Mouse (Mus musculus): ENCODE results near the gene Gxylt1. TPM values are rescaled to one million over a fixed set of nuclear protein-coding genes. Genes with fewer than 3 reads are reported as not detected.
"Not testable (repeated sequence)": the region's sequence is repeated elsewhere in the genome, so short reads cannot be mapped to it uniquely, and the experiment has no call there.

The Gxylt1 gene
- polyA plus RNA-seq, 1 experiment from 2014 or later, result 16.6 TPM

- H3K4me1 ChIP-seq, result peaks cover 6% of the 10 kb centered on the region; the same call in 1 of the 2 replicates
- no peaks in the 10 kb centered on the region for H3K9me3 ChIP-seq
- 88% methylated on average over 5 of the region's 5 CpGs for WGBS
- H3K27ac ChIP-seq (replicated peaks), result no peak overlapping the region
- ATAC-seq (ENCODE audit: low FRiP score, low read depth), result no peak
- H3K4me2 ChIP-seq (replicated peaks), result no peak overlapping the region
- H3K36me3 ChIP-seq, result peaks cover 17% of the 10 kb centered on the region
- H3K4me3 ChIP-seq, result no peak overlapping the region
- H3K9ac ChIP-seq (replicated peaks), result no peak overlapping the region
- H3K27me3 ChIP-seq, result no peaks in the 10 kb centered on the region
These were observed 12.7 kb downstream of the Gxylt1 start for GRCm38 (mm10) chr15:93262274-93262673.

- Histone ChIP-seq H3K4me3 (no peak overlapping the region), H3K4me1 (no peaks in the 10 kb centered on the region), H3K9ac (replicated peaks) (no peak overlapping the region), H3K27me3 (no peaks in the 10 kb centered on the region), H3K9me3 (no peaks in the 10 kb centered on the region), H3K4me2 (replicated peaks) (no peak overlapping the region), H3K36me3 (peaks cover 32% of the 10 kb centered on the region), H3K27ac (replicated peaks) (no peak overlapping the region)
- 83% methylated on average over 8 of the region's 8 CpGs for WGBS
- no peak for ATAC-seq (ENCODE audit: low FRiP score, low read depth)
These were observed 15.0 kb downstream of the Gxylt1 start for GRCm38 (mm10) chr15:93259933-93260332.

- Histone ChIP-seq H3K4me1 (no peaks in the 10 kb centered on the region), H3K9me3 (no peaks in the 10 kb centered on the region), H3K27ac (replicated peaks) (no peak overlapping the region), H3K9ac (replicated peaks) (no peak overlapping the region), H3K27me3 (no peaks in the 10 kb centered on the region), H3K36me3 (peaks cover 33% of the 10 kb centered on the region), H3K4me2 (replicated peaks) (no peak overlapping the region), H3K4me3 (no peak overlapping the region)
- 79% methylated on average over 10 of the region's 10 CpGs for WGBS
- ATAC-seq (ENCODE audit: low FRiP score, low read depth), result no peak
These were observed 19.7 kb downstream of the Gxylt1 start for GRCm38 (mm10) chr15:93255295-93255694.

GRCm38 (mm10) chr15:93253172-93253571, 21.8 kb downstream of the Gxylt1 start:
- Histone ChIP-seq H3K27me3 (no peaks in the 10 kb centered on the region), H3K36me3 (peaks cover 36% of the 10 kb centered on the region), H3K4me1 (no peaks in the 10 kb centered on the region), H3K9ac (replicated peaks) (no peak overlapping the region), H3K27ac (replicated peaks) (no peak overlapping the region), H3K9me3 (no peaks in the 10 kb centered on the region), H3K4me3 (no peak overlapping the region), H3K4me2 (replicated peaks) (no peak overlapping the region)
- WGBS, result 86% methylated on average over 8 of the region's 8 CpGs
- ATAC-seq (ENCODE audit: low FRiP score, low read depth), result no peak

DNA sequence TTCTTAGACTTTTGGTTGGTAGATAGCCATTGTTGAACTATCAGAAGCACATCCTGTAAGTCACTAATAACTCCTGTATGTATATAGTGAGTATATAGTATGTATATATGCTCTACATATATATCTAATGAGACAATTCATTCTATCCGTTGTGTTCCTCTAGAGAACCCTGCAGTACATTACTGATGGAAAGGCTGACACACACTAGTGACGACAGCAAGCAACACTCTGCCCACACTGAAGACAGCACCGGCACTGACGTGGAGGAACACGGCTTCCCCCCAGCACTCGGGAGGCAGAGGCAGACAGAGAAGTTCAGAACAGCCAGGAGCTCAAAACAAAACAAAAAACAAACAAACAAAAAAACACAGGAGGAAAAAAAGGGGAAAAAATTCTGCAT, 22.6 kb downstream of the Gxylt1 start:
- Histone ChIP-seq H3K9me3 (no peaks in the 10 kb centered on the region), H3K4me2 (replicated peaks) (no peak overlapping the region), H3K27ac (replicated peaks) (no peak overlapping the region), H3K9ac (replicated peaks) (no peak overlapping the region), H3K27me3 (no peaks in the 10 kb centered on the region), H3K36me3 (peaks cover 34% of the 10 kb centered on the region), H3K4me1 (no peaks in the 10 kb centered on the region), H3K4me3 (no peak overlapping the region)
- 96% methylated on average over 6 of the region's 6 CpGs for WGBS
- ATAC-seq (ENCODE audit: low FRiP score, low read depth), result no peak

DNA sequence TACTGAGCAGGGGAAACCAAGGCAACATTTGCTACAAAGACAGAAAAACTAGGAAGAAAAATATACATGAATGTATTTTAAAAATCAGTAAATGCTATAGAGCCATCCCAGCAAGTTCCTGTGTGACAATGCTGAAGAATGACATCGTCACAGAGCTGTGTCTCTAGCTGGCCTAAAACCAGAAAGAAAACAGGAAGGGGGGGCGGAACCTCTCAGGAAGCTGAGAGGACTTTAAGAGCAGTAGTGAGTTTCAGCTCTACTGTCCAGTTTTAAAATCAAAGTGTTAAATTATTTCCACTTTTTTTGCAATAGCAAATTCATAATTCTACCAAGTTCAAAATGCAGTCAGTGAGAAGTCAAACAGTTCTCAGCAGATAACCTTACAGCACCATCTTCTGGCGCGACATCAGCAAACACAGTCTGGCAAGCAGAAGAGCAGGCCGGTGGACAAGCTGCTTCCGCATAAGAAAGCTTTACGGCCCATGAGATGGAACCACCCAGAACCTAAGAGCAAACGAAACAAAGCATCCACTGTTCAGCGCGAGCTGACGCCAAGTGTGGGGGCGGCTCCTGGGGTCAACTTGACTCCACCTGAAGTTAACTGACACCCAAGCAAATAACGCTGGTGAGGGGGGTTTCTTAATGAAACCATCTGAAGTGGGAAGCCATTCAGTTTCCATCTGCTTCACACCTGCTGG, 23.3 kb downstream of the Gxylt1 start:
- no peak overlapping the region for H3K9ac ChIP-seq (replicated peaks)
- H3K4me2 ChIP-seq (replicated peaks), result no peak overlapping the region
- peaks cover 35% of the 10 kb centered on the region for H3K36me3 ChIP-seq
- H3K27ac ChIP-seq (replicated peaks), result no peak overlapping the region
- no peak for ATAC-seq (ENCODE audit: low FRiP score, low read depth)
- no peaks in the 10 kb centered on the region for H3K27me3 ChIP-seq
- 78% methylated on average over 13 of the region's 13 CpGs for WGBS
- H3K9me3 ChIP-seq, result no peaks in the 10 kb centered on the region
- H3K4me1 ChIP-seq, result no peaks in the 10 kb centered on the region
- H3K4me3 ChIP-seq, result no peak overlapping the region

GRCm38 (mm10) chr15:93243202-93243601, 31.8 kb downstream of the Gxylt1 start:
- Histone ChIP-seq H3K4me3 (no peak overlapping the region), H3K4me2 (replicated peaks) (no peak overlapping the region), H3K9me3 (no peaks in the 10 kb centered on the region; the same call in 1 of the 2 replicates), H3K27ac (replicated peaks) (no peak overlapping the region), H3K9ac (replicated peaks) (no peak overlapping the region), H3K4me1 (peaks cover 3% of the 10 kb centered on the region; the same call in 1 of the 2 replicates), H3K27me3 (no peaks in the 10 kb centered on the region), H3K36me3 (peaks cover 58% of the 10 kb centered on the region)
- no peak for ATAC-seq (ENCODE audit: low FRiP score, low read depth)
- 92% methylated on average over 10 of the region's 10 CpGs for WGBS

GRCm38 (mm10) chr15:93236456-93236855, 38.5 kb downstream of the Gxylt1 start:
- not testable (repeated sequence) for H3K9me3 ChIP-seq; H3K4me2 ChIP-seq (replicated peaks); H3K4me1 ChIP-seq; ATAC-seq (ENCODE audit: low FRiP score, low read depth); H3K9ac ChIP-seq (replicated peaks); H3K27me3 ChIP-seq; H3K4me3 ChIP-seq; H3K27ac ChIP-seq (replicated peaks)
- H3K36me3 ChIP-seq, result peaks cover 17% of the 10 kb centered on the region
- 96% methylated on average over 10 of the region's 10 CpGs for WGBS

DNA sequence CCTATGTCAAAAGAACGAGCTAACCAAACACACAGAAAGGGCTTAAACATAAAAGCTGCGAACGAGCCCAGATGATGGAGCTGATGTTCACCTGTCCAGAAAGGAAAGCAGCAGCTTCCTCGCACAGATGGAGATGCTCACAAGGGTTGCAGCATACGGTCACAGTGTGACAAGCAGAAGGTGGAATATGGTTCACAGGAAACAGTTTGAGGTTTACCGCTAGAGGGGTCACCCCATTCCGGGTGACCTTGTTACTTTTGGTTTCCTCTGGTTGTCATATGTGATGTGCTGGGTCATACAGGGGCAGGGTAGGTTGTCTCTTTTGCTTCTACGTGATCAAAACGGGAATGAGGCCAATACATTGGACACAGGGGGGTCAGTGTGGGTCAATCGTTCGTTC, 46.0 kb downstream of the Gxylt1 start:
- Histone ChIP-seq H3K9me3 (no peaks in the 10 kb centered on the region), H3K4me3 (no peak overlapping the region), H3K27ac (replicated peaks) (no peak overlapping the region), H3K27me3 (peaks cover 5% of the 10 kb centered on the region; the same call in 1 of the 2 replicates), H3K36me3 (no peaks in the 10 kb centered on the region), H3K9ac (replicated peaks) (no peak overlapping the region), H3K4me1 (no peaks in the 10 kb centered on the region), H3K4me2 (replicated peaks) (no peak overlapping the region)
- ATAC-seq (ENCODE audit: low FRiP score, low read depth), result no peak
- 84% methylated on average over 11 of the region's 11 CpGs for WGBS

DNA sequence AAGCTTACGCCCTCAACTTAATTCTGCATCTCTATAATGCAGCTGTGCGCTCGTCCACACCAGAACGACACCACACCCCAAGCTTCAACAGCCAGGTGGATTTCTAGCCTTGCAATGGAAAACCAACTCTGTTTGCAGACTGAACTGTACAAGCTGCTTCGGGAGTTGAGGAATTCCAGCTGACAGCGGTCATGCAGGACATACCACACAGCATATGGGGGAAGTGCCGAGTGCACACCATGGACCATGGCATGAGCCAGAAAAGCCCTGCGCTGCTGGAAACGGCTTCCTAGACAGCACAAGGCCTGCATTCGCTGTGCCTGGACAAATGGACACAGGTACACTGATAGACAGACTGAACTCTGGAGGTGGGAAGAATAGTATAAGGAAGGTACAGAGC, 46.6 kb downstream of the Gxylt1 start:
- ATAC-seq (ENCODE audit: low FRiP score, low read depth), result no peak
- Histone ChIP-seq H3K4me3 (no peak overlapping the region), H3K27me3 (peaks cover 5% of the 10 kb centered on the region; the same call in 1 of the 2 replicates), H3K9ac (replicated peaks) (no peak overlapping the region), H3K4me1 (no peaks in the 10 kb centered on the region), H3K36me3 (no peaks in the 10 kb centered on the region), H3K9me3 (no peaks in the 10 kb centered on the region), H3K4me2 (replicated peaks) (no peak overlapping the region), H3K27ac (replicated peaks) (no peak overlapping the region)
- 90% methylated on average over 10 of the region's 10 CpGs for WGBS

GRCm38 (mm10) chr15:93227764-93228079, 47.3 kb downstream of the Gxylt1 start:
- H3K27me3 ChIP-seq, result peaks cover 5% of the 10 kb centered on the region; the same call in 1 of the 2 replicates
- no peak overlapping the region for H3K4me2 ChIP-seq (replicated peaks)
- no peak overlapping the region for H3K9ac ChIP-seq (replicated peaks)
- H3K36me3 ChIP-seq, result no peaks in the 10 kb centered on the region
- no peak overlapping the region for H3K27ac ChIP-seq (replicated peaks)
- H3K4me3 ChIP-seq, result no peak overlapping the region
- no peak for ATAC-seq (ENCODE audit: low FRiP score, low read depth)
- 26% methylated on average over 6 of the region's 6 CpGs for WGBS
- H3K9me3 ChIP-seq, result no peaks in the 10 kb centered on the region
- H3K4me1 ChIP-seq, result no peaks in the 10 kb centered on the region

DNA sequence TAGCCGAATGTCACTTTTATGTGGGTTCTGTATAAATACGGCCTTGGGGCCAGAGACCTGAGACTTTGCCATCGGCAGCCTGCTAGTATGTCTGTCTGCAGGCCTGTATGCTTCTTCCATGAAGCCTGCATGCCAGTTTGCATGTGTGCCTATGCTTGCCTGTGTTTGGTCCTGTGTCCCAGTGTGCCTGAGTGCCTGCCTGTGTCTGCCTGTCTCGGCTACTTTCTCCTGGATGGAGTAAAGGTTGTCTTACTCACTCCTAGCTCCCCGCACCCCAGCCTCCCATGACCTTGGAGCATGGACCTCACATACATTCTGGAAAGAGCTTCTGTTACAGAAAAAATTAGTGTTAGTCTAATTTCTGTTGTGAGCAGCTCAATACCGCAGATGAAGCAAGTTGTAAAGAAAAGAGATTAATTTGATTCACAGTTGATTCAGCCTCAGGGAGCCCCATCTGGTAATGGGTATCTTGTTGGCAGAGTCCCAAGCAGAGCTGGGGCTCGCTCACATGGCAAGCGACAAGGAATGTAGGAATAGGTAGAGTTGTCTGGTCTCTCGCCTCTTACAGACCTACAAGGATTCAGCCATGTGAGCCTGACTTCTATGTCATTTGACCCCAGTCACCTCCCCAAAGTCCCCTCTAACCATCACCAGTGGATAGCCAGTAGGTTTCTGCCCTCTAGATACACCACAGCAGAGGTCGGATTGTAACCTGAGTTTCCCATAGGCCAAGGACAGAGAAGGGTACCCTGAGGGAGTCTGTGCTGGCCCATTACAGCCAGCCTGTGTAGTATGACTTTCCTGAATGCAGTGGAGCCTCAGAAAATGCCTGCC, 47.8 kb downstream of the Gxylt1 start:
- Histone ChIP-seq H3K27me3 (peaks cover 5% of the 10 kb centered on the region; the same call in 1 of the 2 replicates), H3K36me3 (no peaks in the 10 kb centered on the region), H3K4me1 (no peaks in the 10 kb centered on the region), H3K27ac (replicated peaks) (no peak overlapping the region), H3K4me3 (no peak overlapping the region), H3K9ac (replicated peaks) (no peak overlapping the region), H3K4me2 (replicated peaks) (no peak overlapping the region), H3K9me3 (no peaks in the 10 kb centered on the region)
- no peak for ATAC-seq (ENCODE audit: low FRiP score, low read depth)
- WGBS, result 91% methylated on average over 10 of the region's 10 CpGs
